Mouse (Mus musculus): Measurements from ENCODE around the gene Olfr1188. TPM values are rescaled to one million over a fixed set of nuclear protein-coding genes. Genes with fewer than 3 reads are reported as not detected.

The Olfr1188 gene
- not detected for polyA plus RNA-seq (2015; fragmentation: Illumina TruSeq; extraction: RNeasy Lipid Tissue Mini Kit (QIAGEN cat#74804); ENCODE audit: low read depth, low replicate concordance)

DNA sequence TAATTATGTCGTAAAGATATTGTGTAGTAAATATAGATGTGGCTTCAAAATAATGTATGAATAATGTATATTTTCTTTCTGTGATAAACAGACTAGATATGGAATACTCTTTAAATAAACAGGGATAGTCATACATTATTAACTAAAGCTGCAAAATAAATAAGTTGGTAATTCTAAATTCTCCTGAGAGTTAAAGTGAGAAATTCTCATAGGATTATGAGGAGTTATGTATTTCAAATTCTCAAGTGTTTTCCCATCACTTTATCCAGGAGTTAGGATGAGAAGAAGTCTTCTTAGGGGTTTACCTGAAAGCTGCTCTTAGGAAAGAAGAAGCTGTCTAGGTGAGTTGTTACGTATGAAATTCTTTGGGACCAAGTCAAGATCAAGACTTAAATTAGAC, at the start of gene Olfr1188:
Gene Olfr1188, plus strand, starts transcription at position 301 of the 400 bp plus-strand sequence.

GRCm38 (mm10) chr2:88518251-88518650, 38.5 kb upstream of the Olfr1188 start, which contains the start of gene Olfr1186:
TSS of gene Olfr1186 (plus strand) at chr2:88518551.

DNA sequence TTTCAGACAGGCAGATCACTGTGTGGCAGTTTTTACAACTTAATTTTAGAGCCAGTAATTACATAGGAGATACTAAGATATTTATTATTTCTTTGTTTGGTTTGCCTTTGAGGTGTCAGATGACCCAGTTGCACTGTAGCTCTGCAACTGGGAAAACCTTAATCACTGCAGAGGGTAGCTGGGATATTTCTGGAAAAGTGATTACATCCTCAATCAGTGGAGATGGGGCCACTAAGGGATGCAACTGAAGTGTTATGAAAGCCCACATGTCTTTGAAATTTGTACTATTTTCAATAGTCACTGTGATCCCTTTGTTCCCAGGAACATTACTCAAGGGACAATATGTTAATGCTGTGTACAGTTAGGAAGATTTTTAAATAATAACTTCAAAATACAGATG, 29.4 kb downstream of the Olfr1188 start, which contains the start of gene Olfr1189:
Gene Olfr1189, plus strand, starts transcription at position 301 of the 400 bp plus-strand sequence.

Other genes with a start within 250 kb of the Olfr1188 start
- gene Olfr1174-ps, start 241.8 kb upstream of the Olfr1188 start, polyA plus RNA-seq (2015; fragmentation: Illumina TruSeq; extraction: RNeasy Lipid Tissue Mini Kit (QIAGEN cat#74804); ENCODE audit: low read depth, low replicate concordance): not detected
- not detected for gene Olfr1175-ps, start 229.7 kb upstream of the Olfr1188 start, polyA plus RNA-seq (2015; fragmentation: Illumina TruSeq; extraction: RNeasy Lipid Tissue Mini Kit (QIAGEN cat#74804); ENCODE audit: low read depth, low replicate concordance)
- gene Olfr1176, start 220.2 kb upstream of the Olfr1188 start, polyA plus RNA-seq (2015; fragmentation: Illumina TruSeq; extraction: RNeasy Lipid Tissue Mini Kit (QIAGEN cat#74804); ENCODE audit: low read depth, low replicate concordance): not detected
- gene Olfr1177-ps, start 210.4 kb upstream of the Olfr1188 start, polyA plus RNA-seq (2015; fragmentation: Illumina TruSeq; extraction: RNeasy Lipid Tissue Mini Kit (QIAGEN cat#74804); ENCODE audit: low read depth, low replicate concordance): not detected
- gene Olfr1178, start 169.9 kb upstream of the Olfr1188 start, polyA plus RNA-seq (2015; fragmentation: Illumina TruSeq; extraction: RNeasy Lipid Tissue Mini Kit (QIAGEN cat#74804); ENCODE audit: low read depth, low replicate concordance): not detected
- not detected for gene Olfr1179, start 150.5 kb upstream of the Olfr1188 start, polyA plus RNA-seq (2015; fragmentation: Illumina TruSeq; extraction: RNeasy Lipid Tissue Mini Kit (QIAGEN cat#74804); ENCODE audit: low read depth, low replicate concordance)
- not detected for gene Olfr1180, start 137.8 kb upstream of the Olfr1188 start, polyA plus RNA-seq (2015; fragmentation: Illumina TruSeq; extraction: RNeasy Lipid Tissue Mini Kit (QIAGEN cat#74804); ENCODE audit: low read depth, low replicate concordance)
- gene Olfr1181, start 130.8 kb upstream of the Olfr1188 start, polyA plus RNA-seq (2015; fragmentation: Illumina TruSeq; extraction: RNeasy Lipid Tissue Mini Kit (QIAGEN cat#74804); ENCODE audit: low read depth, low replicate concordance): not detected
- not detected for gene Gm13757, start 107.8 kb upstream of the Olfr1188 start, polyA plus RNA-seq (2015; fragmentation: Illumina TruSeq; extraction: RNeasy Lipid Tissue Mini Kit (QIAGEN cat#74804); ENCODE audit: low read depth, low replicate concordance)
- not detected for gene Olfr1183, start 102.1 kb upstream of the Olfr1188 start, polyA plus RNA-seq (2015; fragmentation: Illumina TruSeq; extraction: RNeasy Lipid Tissue Mini Kit (QIAGEN cat#74804); ENCODE audit: low read depth, low replicate concordance)
- gene Olfr1184, start 73.3 kb upstream of the Olfr1188 start, polyA plus RNA-seq (2015; fragmentation: Illumina TruSeq; extraction: RNeasy Lipid Tissue Mini Kit (QIAGEN cat#74804); ENCODE audit: low read depth, low replicate concordance): not detected
- gene Olfr1185-ps1, start 63.6 kb upstream of the Olfr1188 start, polyA plus RNA-seq (2015; fragmentation: Illumina TruSeq; extraction: RNeasy Lipid Tissue Mini Kit (QIAGEN cat#74804); ENCODE audit: low read depth, low replicate concordance): not detected
- gene Olfr1186, start 38.4 kb upstream of the Olfr1188 start, polyA plus RNA-seq (2015; fragmentation: Illumina TruSeq; extraction: RNeasy Lipid Tissue Mini Kit (QIAGEN cat#74804); ENCODE audit: low read depth, low replicate concordance): not detected
- gene Olfr1189, start 29.5 kb downstream of the Olfr1188 start, polyA plus RNA-seq (2015; fragmentation: Illumina TruSeq; extraction: RNeasy Lipid Tissue Mini Kit (QIAGEN cat#74804); ENCODE audit: low read depth, low replicate concordance): not detected
- gene Olfr1191-ps1, start 83.6 kb downstream of the Olfr1188 start, polyA plus RNA-seq (2015; fragmentation: Illumina TruSeq; extraction: RNeasy Lipid Tissue Mini Kit (QIAGEN cat#74804); ENCODE audit: low read depth, low replicate concordance): not detected
- not detected for gene Olfr1192-ps1, start 91.6 kb downstream of the Olfr1188 start, polyA plus RNA-seq (2015; fragmentation: Illumina TruSeq; extraction: RNeasy Lipid Tissue Mini Kit (QIAGEN cat#74804); ENCODE audit: low read depth, low replicate concordance)
- not detected for gene Olfr1193, start 118.7 kb downstream of the Olfr1188 start, polyA plus RNA-seq (2015; fragmentation: Illumina TruSeq; extraction: RNeasy Lipid Tissue Mini Kit (QIAGEN cat#74804); ENCODE audit: low read depth, low replicate concordance)
- not detected for gene Olfr1195, start 132.3 kb downstream of the Olfr1188 start, polyA plus RNA-seq (2015; fragmentation: Illumina TruSeq; extraction: RNeasy Lipid Tissue Mini Kit (QIAGEN cat#74804); ENCODE audit: low read depth, low replicate concordance)
- not detected for gene Olfr1196, start 147.7 kb downstream of the Olfr1188 start, polyA plus RNA-seq (2015; fragmentation: Illumina TruSeq; extraction: RNeasy Lipid Tissue Mini Kit (QIAGEN cat#74804); ENCODE audit: low read depth, low replicate concordance)
- gene Olfr1197, start 175.4 kb downstream of the Olfr1188 start, polyA plus RNA-seq (2015; fragmentation: Illumina TruSeq; extraction: RNeasy Lipid Tissue Mini Kit (QIAGEN cat#74804); ENCODE audit: low read depth, low replicate concordance): not detected
- not detected for gene Olfr1198, start 194.4 kb downstream of the Olfr1188 start, polyA plus RNA-seq (2015; fragmentation: Illumina TruSeq; extraction: RNeasy Lipid Tissue Mini Kit (QIAGEN cat#74804); ENCODE audit: low read depth, low replicate concordance)
- gene Olfr1199, start 203.5 kb downstream of the Olfr1188 start, polyA plus RNA-seq (2015; fragmentation: Illumina TruSeq; extraction: RNeasy Lipid Tissue Mini Kit (QIAGEN cat#74804); ENCODE audit: low read depth, low replicate concordance): not detected
- gene Olfr1200, start 213.6 kb downstream of the Olfr1188 start, polyA plus RNA-seq (2015; fragmentation: Illumina TruSeq; extraction: RNeasy Lipid Tissue Mini Kit (QIAGEN cat#74804); ENCODE audit: low read depth, low replicate concordance): not detected
- not detected for gene Olfr1201, start 236.1 kb downstream of the Olfr1188 start, polyA plus RNA-seq (2015; fragmentation: Illumina TruSeq; extraction: RNeasy Lipid Tissue Mini Kit (QIAGEN cat#74804); ENCODE audit: low read depth, low replicate concordance)